Mouse (Mus musculus): ENCODE measurements around the gene Ak7.

DNA sequence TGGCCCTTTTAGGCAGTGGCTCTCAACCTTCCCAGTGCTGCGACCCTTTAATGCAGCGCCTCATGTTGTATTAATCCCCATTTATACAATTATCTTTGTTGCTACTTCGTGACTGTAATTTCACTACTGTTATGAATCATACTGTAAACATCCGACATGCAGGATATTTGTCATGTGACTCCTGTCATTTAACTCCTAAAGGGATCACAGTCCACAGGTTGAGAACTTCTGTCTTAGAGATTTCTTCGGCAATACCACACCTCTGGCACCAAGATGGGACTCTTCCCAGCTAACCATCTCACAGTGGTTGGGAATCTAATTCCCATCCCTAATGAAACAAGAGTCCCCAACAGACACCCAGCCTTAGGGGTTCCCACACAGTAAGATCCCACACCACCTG lies 42.3 kb downstream of the Ak7 start:
- no peak for TF ChIP-seq CTCF (conservative IDR thresholded peaks at IDR 0.05 in 1 of 2, IDR thresholded peaks at IDR 0.05 in 1 of 2; ENCODE audit: low read depth in 2 of 2, low read length in 2 of 2)
- no peak for TF ChIP-seq POLR2AphosphoS2 (IDR thresholded peaks at IDR 0.05; ENCODE audit: low read depth, low read length)
- TF ChIP-seq EP300 (IDR thresholded peaks at IDR 0.05; ENCODE audit: low read length): no peak
- no peak for TF ChIP-seq MAX (IDR thresholded peaks at IDR 0.05; ENCODE audit: low read length)
- no peak for TF ChIP-seq POLR2A (IDR thresholded peaks at IDR 0.05; ENCODE audit: low read depth, low read length)
- TF ChIP-seq CHD2 (IDR thresholded peaks at IDR 0.05; ENCODE audit: low read length): no peak
- no peak for TF ChIP-seq USF1 (IDR thresholded peaks at IDR 0.05; ENCODE audit: low read depth, low read length)
